Mouse (Mus musculus): ENCODE data around the gene Trpc4ap.

DNA sequence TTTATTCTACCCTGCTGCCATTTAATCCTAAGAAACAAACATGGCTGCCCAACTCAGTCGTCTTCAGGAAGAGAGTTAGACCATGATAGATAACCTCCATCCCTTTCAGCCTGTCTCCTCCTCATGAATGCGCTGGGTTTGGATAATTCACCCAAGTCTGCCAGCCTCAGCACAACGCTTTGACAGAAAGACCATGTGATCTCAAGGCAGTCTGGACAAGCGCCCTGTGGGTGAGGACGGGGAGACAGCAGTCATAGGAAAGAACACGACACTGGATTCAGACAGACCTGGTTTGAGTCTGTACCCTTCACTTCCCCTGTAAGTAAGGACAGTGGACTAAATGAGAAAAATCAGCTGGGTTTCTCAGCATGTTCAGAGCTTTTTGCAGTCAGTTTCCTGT, 102.7 kb downstream of the Trpc4ap start:
- TF ChIP-seq CTCF (IDR thresholded peaks at IDR 0.05; ENCODE audit: low read depth, low read length) (no peak), GATA1 (IDR thresholded peaks at IDR 0.05; ENCODE audit: borderline replicate concordance, low read length) (no peak), POLR2AphosphoS5 (IDR thresholded peaks at IDR 0.05; ENCODE audit: insufficient replicate concordance, low read depth, low read length) (no peak), TAL1 (conservative IDR thresholded peaks at IDR 0.05; ENCODE audit: low read depth, low read length) (no peak), GATA2 (IDR thresholded peaks at IDR 0.05; ENCODE audit: borderline replicate concordance, low read depth, low read length) (no peak)

Data from G1E (cell line).